ENCODE assay signal across 9 mouse cellular contexts in the genomic region with DNA sequence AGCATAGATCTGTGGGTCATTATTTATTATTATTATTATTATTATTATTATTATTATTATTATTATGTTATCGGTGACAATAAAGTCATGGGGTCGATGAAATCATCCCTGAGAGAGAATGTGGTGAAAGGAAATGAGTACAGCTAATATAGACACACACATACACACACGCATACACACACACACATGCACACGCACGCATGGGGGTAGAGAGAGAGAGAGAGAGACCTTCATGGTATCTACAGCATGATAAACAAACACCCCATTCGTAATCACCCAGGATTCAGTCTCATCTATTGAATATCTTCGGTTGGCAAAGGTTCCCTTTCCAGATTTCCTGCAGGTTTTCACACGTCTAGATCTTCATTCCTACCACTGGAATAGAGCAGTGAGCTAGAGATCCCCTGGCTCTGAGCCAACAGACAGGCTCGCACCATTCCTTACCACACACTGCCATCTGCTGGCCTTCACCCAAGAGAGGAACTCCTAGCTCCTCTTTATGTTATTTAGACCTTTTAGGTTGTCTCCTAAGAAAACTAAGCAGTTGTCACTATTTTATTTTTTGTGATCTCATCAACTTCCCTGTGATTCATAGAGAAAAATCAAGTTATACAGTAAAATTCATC.
DNase-seq lines count a peak whose midpoint lies in the region; ATAC-seq lines count a peak whose summit lies in the region.
"Had no signal": no experiment of that assay in that cellular context is flagged by ENCODE, and none has a peak within 500 bp of the region (broad histone marks: within the 10 kb centered on the region; RNA-seq: fewer than 3 reads in every experiment).

No protein-coding gene starts in this region.

- peak; percentile 65 for DNase-seq in R1 (ENCODE audit: low read depth, low spot score)
- peak; percentile 93 to 96 for DNase-seq in cerebellum, postnatal 14 days
- DNase-seq in frontal cortex, postnatal 25 days (ENCODE audit: low spot score in 2 of 2): peak; percentile 86 to 89
- DNase-seq in layer of hippocampus, postnatal 25 days (ENCODE audit: extremely low spot score in 1 of 2, low spot score in 1 of 2): peak; percentile 72 to 97
- DNase-seq in lung, postnatal 4 days: peak; percentile 77 to 86
- DNase-seq in right cerebral cortex, postnatal 14 days: peak; percentile 97
- DNase-seq in yolk sac, embryonic 10.5 days (ENCODE audit: low spot score): peak; percentile 57

- no peaks in the 10 kb centered on the region for H3K27me3 ChIP-seq in hindbrain, embryonic 16.5 days (replicated peaks; ENCODE audit: control insufficient read depth, insufficient read depth, low read length)

- no peaks in the 10 kb centered on the region for H3K36me3 ChIP-seq in hindbrain, embryonic 16.5 days (ENCODE audit: control insufficient read depth, insufficient read depth, low read length)

- ATAC-seq in hindbrain, embryonic 16.5 days: peak; percentile 92

- WGBS in hindbrain, embryonic 16.5 days: 53% methylated on average over 9 of the region's 9 CpGs

- no peak overlapping the region for H3K9ac ChIP-seq in hindbrain, embryonic 16.5 days (ENCODE audit: low read depth, low read length)

- H3K9me3 ChIP-seq in hindbrain, embryonic 16.5 days (ENCODE audit: control insufficient read depth, low read length): no peaks in the 10 kb centered on the region

- no peak overlapping the region for H3K27ac ChIP-seq in hindbrain, embryonic 16.5 days (ENCODE audit: low read depth, low read length)

- H3K4me3 ChIP-seq in hindbrain, embryonic 16.5 days (ENCODE audit: low read length): no peak overlapping the region
- H3K4me3 ChIP-seq: myocyte had no signal

- H3K4me1 ChIP-seq in hindbrain, embryonic 16.5 days (ENCODE audit: control insufficient read depth, insufficient read depth, low read depth, low read length): no peaks in the 10 kb centered on the region

- H3K4me2 ChIP-seq in hindbrain, embryonic 16.5 days (ENCODE audit: low read length): no peak overlapping the region
